Mouse (Mus musculus) kidney, embryonic 14.5 days (tissue): ENCODE data around the gene Mtx1. TPM values are rescaled to one million over a fixed set of nuclear protein-coding genes. Genes with fewer than 3 reads are reported as not detected.

Experiments
- ATAC-seq: fragments of 200-750 bp; cut with Nextera tagmentation; 2 replicates; pipeline ENCODE4 v1.8.0; 2017; ENCODE audit warnings: moderate number of reproducible peaks, mild to moderate bottlenecking, moderate TSS enrichment, moderate library complexity; ENCODE audit not compliant: low FRiP score, low TSS enrichment
- H3K27ac ChIP-seq: fragments of 300-500 bp; sonication (generic); 2 replicates; pipeline ENCODE4 v1.5.1; 2014; ENCODE audit warnings: low read depth, mild to moderate bottlenecking, low read length, moderate library complexity, mixed read lengths
- H3K27me3 ChIP-seq: fragments of 300-500 bp; sonication (generic); 2 replicates; pipeline ENCODE4 v1.6.1; 2014; ENCODE audit warnings: mild to moderate bottlenecking, low read length; ENCODE audit not compliant: control insufficient read depth, insufficient read depth
- H3K36me3 ChIP-seq: fragments of 300-500 bp; sonication (generic); 2 replicates; pipeline ENCODE4 v1.6.1; 2014; ENCODE audit warnings: low read length, mixed read lengths; ENCODE audit not compliant: control insufficient read depth, insufficient read depth
- H3K4me1 ChIP-seq: fragments of 300-500 bp; sonication (generic); 2 replicates; pipeline ENCODE4 v1.6.1; 2014; ENCODE audit warnings: low read length, mixed read lengths; ENCODE audit not compliant: control insufficient read depth, insufficient read depth
- H3K4me2 ChIP-seq: fragments of 300-500 bp; sonication (generic); replicated peaks from 2 replicates; pipeline ENCODE4 v1.6.1; 2014; ENCODE audit warnings: low read depth, mild to moderate bottlenecking, low read length
- H3K4me3 ChIP-seq: fragments of 300-500 bp; sonication (generic); 2 replicates; pipeline ENCODE4 v1.5.1; 2014; ENCODE audit warnings: mild to moderate bottlenecking, low read length
- H3K9ac ChIP-seq: fragments of 300-500 bp; sonication (generic); 2 replicates; pipeline ENCODE4 v1.6.1; 2014; ENCODE audit warnings: low read depth, mild to moderate bottlenecking, low read length, moderate library complexity
- H3K9me3 ChIP-seq: fragments of 300-500 bp; sonication (generic); 2 replicates; pipeline ENCODE4 v1.6.1; 2016; ENCODE audit warnings: low read length; ENCODE audit not compliant: control insufficient read depth
- WGBS: fragments of 180-500 bp; shearing (Covaris S2); extraction: QIAGEN DNeasy Blood & Tissue Kit; methylation state at CpG from one replicate; pipeline ENCODE4 v1.1.7; 2014; 5-methylcytosine and 5-hydroxymethylcytosine counted together
- polyA plus RNA-seq: library from polyadenylated mRNA; unstranded; fragments of >200 nt; fragmentation: Nextera tagmentation; extraction: Ambion mirVana; gene quantifications from 2 replicates; pipeline ENCODE4 v1.2.1, GENCODE M21; 2014

Gene Mtx1
- polyA plus RNA-seq, 1 experiment from 2014 or later, result 217 TPM

GRCm38 (mm10) chr3:89244982-89245687, 18.2 kb upstream of the Mtx1 start:
- no peaks in the 10 kb centered on the region for H3K9me3 ChIP-seq
- no peaks in the 10 kb centered on the region for H3K27me3 ChIP-seq
- peak overlapping the region; percentile 75 for H3K4me3 ChIP-seq
- 2% methylated on average over 19 of the region's 26 CpGs for WGBS
- peaks cover 29% of the 10 kb centered on the region for H3K4me1 ChIP-seq
- peak overlapping the region; percentile 80 for H3K4me2 ChIP-seq
- ATAC-seq, result peak; percentile 19; the same call in 1 of the 2 replicates
- H3K27ac ChIP-seq, result peak overlapping the region; percentile 55; the same call in 1 of the 2 replicates
- H3K36me3 ChIP-seq, result peaks cover 13% of the 10 kb centered on the region
- H3K9ac ChIP-seq, result peak overlapping the region; percentile 42

- Histone ChIP-seq H3K9ac (peak overlapping the region; percentile 42; the same call in 1 of the 2 replicates), H3K4me3 (peak overlapping the region; percentile 75), H3K27me3 (no peaks in the 10 kb centered on the region), H3K27ac (peak overlapping the region; percentile 55; the same call in 1 of the 2 replicates), H3K4me2 (peak overlapping the region; percentile 80), H3K4me1 (peaks cover 29% of the 10 kb centered on the region), H3K9me3 (no peaks in the 10 kb centered on the region), H3K36me3 (peaks cover 9% of the 10 kb centered on the region)
- WGBS, result 9% methylated on average over 25 of the region's 25 CpGs
- ATAC-seq, result peak; percentile 8; the same call in 1 of the 2 replicates
Measured at GRCm38 (mm10) chr3:89244158-89244981, 17.5 kb upstream of the Mtx1 start.

- 9% methylated on average over 14 of the region's 14 CpGs for WGBS
- Histone ChIP-seq H3K9me3 (no peaks in the 10 kb centered on the region), H3K27ac (no peak overlapping the region), H3K27me3 (no peaks in the 10 kb centered on the region), H3K4me1 (peaks cover 30% of the 10 kb centered on the region), H3K4me3 (peak overlapping the region; percentile 75; the same call in 1 of the 2 replicates), H3K4me2 (peak overlapping the region; percentile 80), H3K36me3 (peaks cover 5% of the 10 kb centered on the region), H3K9ac (no peak overlapping the region)
- peak; percentile 53 for ATAC-seq
Measured at GRCm38 (mm10) chr3:89243609-89244008, 16.7 kb upstream of the Mtx1 start.

- H3K9ac ChIP-seq, result no peak overlapping the region
- 76% methylated on average over 9 of the region's 9 CpGs for WGBS
- H3K4me2 ChIP-seq, result no peak overlapping the region
- no peaks in the 10 kb centered on the region for H3K27me3 ChIP-seq
- no peaks in the 10 kb centered on the region for H3K9me3 ChIP-seq
- H3K36me3 ChIP-seq, result no peaks in the 10 kb centered on the region; the same call in 1 of the 2 replicates
- no peak overlapping the region for H3K4me3 ChIP-seq
- ATAC-seq, result no peak
- H3K4me1 ChIP-seq, result peaks cover 25% of the 10 kb centered on the region
- no peak overlapping the region for H3K27ac ChIP-seq
Measured at GRCm38 (mm10) chr3:89242331-89242895, 15.5 kb upstream of the Mtx1 start.

GRCm38 (mm10) chr3:89238494-89238893, 11.6 kb upstream of the Mtx1 start:
- no peak overlapping the region for H3K4me2 ChIP-seq
- 0 out of 2 replicates have a peak, but pooled peaks cover 3% of the 10 kb centered on the region for H3K4me1 ChIP-seq
- H3K27ac ChIP-seq, result no peak overlapping the region
- 42% methylated on average over 8 of the region's 12 CpGs for WGBS
- ATAC-seq, result no peak
- no peak overlapping the region for H3K9ac ChIP-seq
- H3K4me3 ChIP-seq, result no peak overlapping the region
- no peaks in the 10 kb centered on the region for H3K9me3 ChIP-seq
- no peaks in the 10 kb centered on the region for H3K27me3 ChIP-seq
- no peaks in the 10 kb centered on the region; the same call in 1 of the 2 replicates for H3K36me3 ChIP-seq

- WGBS, result 89% methylated on average over 21 of the region's 21 CpGs
- no peak for ATAC-seq
Measured at GRCm38 (mm10) chr3:89237682-89238081, 10.8 kb upstream of the Mtx1 start.

GRCm38 (mm10) chr3:89236516-89236915, 9.6 kb upstream of the Mtx1 start:
- ATAC-seq, result no peak
- WGBS, result 89% methylated on average over 10 of the region's 10 CpGs
- Histone ChIP-seq H3K4me1 (0 out of 2 replicates have a peak, but pooled peaks cover 3% of the 10 kb centered on the region), H3K9me3 (no peaks in the 10 kb centered on the region), H3K27ac (no peak overlapping the region), H3K9ac (no peak overlapping the region), H3K27me3 (no peaks in the 10 kb centered on the region), H3K4me2 (no peak overlapping the region), H3K4me3 (no peak overlapping the region), H3K36me3 (no peaks in the 10 kb centered on the region; the same call in 1 of the 2 replicates)

More at GRCm38 (mm10) chr3:89237682-89238081, 10.8 kb upstream of the Mtx1 start:
- no peaks in the 10 kb centered on the region; the same call in 1 of the 2 replicates for H3K36me3 ChIP-seq
- H3K4me1 ChIP-seq, result 0 out of 2 replicates have a peak, but pooled peaks cover 3% of the 10 kb centered on the region
- no peaks in the 10 kb centered on the region for H3K27me3 ChIP-seq
- H3K4me3 ChIP-seq, result no peak overlapping the region
- no peak overlapping the region for H3K27ac ChIP-seq
- H3K4me2 ChIP-seq, result no peak overlapping the region
- H3K9me3 ChIP-seq, result no peaks in the 10 kb centered on the region
- no peak overlapping the region for H3K9ac ChIP-seq

- Histone ChIP-seq H3K36me3 (no peaks in the 10 kb centered on the region), H3K4me1 (0 out of 2 replicates have a peak, but pooled peaks cover 3% of the 10 kb centered on the region), H3K9me3 (no peaks in the 10 kb centered on the region), H3K4me3 (no peak overlapping the region), H3K9ac (no peak overlapping the region), H3K27ac (no peak overlapping the region), H3K4me2 (no peak overlapping the region), H3K27me3 (no peaks in the 10 kb centered on the region)
- 73% methylated on average over 14 of the region's 14 CpGs for WGBS
- no peak for ATAC-seq
Measured at GRCm38 (mm10) chr3:89233562-89234110, 6.7 kb upstream of the Mtx1 start.
